Mouse (Mus musculus) CH12.LX (cell line): ENCODE results near the gene Arsb. TPM values are rescaled to one million over a fixed set of nuclear protein-coding genes. Genes with fewer than 3 reads are reported as not detected.

Source experiments
- DNase-seq: peaks from one replicate; pipeline ENCODE4 v3.0.0-alpha.2; 2013; ENCODE audit errors: extremely low read depth
- H3K27ac ChIP-seq: 2 replicates; pipeline ENCODE4 v1.5.1; 2012; ENCODE audit warnings: low read depth, mild to moderate bottlenecking, control low read depth, moderate library complexity; ENCODE audit not compliant: insufficient read depth
- H3K27me3 ChIP-seq: replicated peaks from 2 replicates; pipeline ENCODE3; 2012; ENCODE audit warnings: inconsistent platforms
- H3K36me3 ChIP-seq, 2 experiments: replicated peaks in 1 of 2; 2 replicates each; pipeline versions ENCODE3 to v1.6.1; 2012; ENCODE audit warnings: inconsistent platforms in 1 of 2, low read length in 1 of 2, mild to moderate bottlenecking in 1 of 2, mixed read lengths in 1 of 2, moderate library complexity in 1 of 2; ENCODE audit not compliant: control insufficient read depth in 1 of 2, insufficient read depth in 1 of 2
- H3K4me1 ChIP-seq, 2 experiments: 2 replicates each; pipeline ENCODE4 v1.6.1; 2012; ENCODE audit warnings: inconsistent platforms in 1 of 2, moderate library complexity in 1 of 2; ENCODE audit not compliant: insufficient read depth in 2 of 2, control insufficient read depth in 1 of 2
- H3K4me2 ChIP-seq: 2 replicates; pipeline ENCODE4 v1.6.1; 2012; ENCODE audit warnings: low read depth, mild to moderate bottlenecking, control low read depth; ENCODE audit not compliant: poor library complexity, insufficient read depth, severe bottlenecking
- H3K4me3 ChIP-seq, 3 experiments: fragments of 150-350 bp in 1 of 3; sonication (generic) in 1 of 3; replicated peaks in 1 of 3; 2 replicates each; pipeline versions ENCODE3 to v1.5.1; 2011 to 2012; ENCODE audit warnings: low read depth in 2 of 3, low read length in 2 of 3, mild to moderate bottlenecking in 2 of 3, moderate library complexity in 2 of 3, control low read depth in 1 of 3, improper control_type of control experiment in 1 of 3, inconsistent platforms in 1 of 3, mixed read lengths in 1 of 3; ENCODE audit not compliant: poor library complexity in 1 of 3
- H3K79me2 ChIP-seq: replicated peaks from 2 replicates; pipeline ENCODE4 v1.6.1; 2012; ENCODE audit warnings: mild to moderate bottlenecking, moderate library complexity; ENCODE audit not compliant: control insufficient read depth, poor library complexity, insufficient read depth, severe bottlenecking; ENCODE audit errors: extremely low read depth
- H3K9ac ChIP-seq: 2 replicates; pipeline ENCODE4 v1.6.1; 2012; ENCODE audit warnings: low read depth, mild to moderate bottlenecking, control low read depth, moderate library complexity; ENCODE audit not compliant: insufficient read depth
- H3K9me3 ChIP-seq: replicated peaks from 2 replicates; pipeline ENCODE3; 2012; ENCODE audit warnings: low read length, inconsistent platforms, mixed read lengths
- BHLHE40 ChIP-seq: IDR thresholded peaks from 2 replicates; pipeline ENCODE4 v1.6.1; 2011; ENCODE audit warnings: mild to moderate bottlenecking, low read depth, low read length, improper control_type of control experiment
- CTCF ChIP-seq, 2 experiments: IDR thresholded peaks in 1 of 2; conservative IDR thresholded peaks in 1 of 2; 2 replicates each; pipeline ENCODE4 v1.5.1; 2011 to 2012; ENCODE audit warnings: low read depth in 2 of 2, low read length in 2 of 2, improper control_type of control experiment in 1 of 2, inconsistent platforms in 1 of 2, mild to moderate bottlenecking in 1 of 2, moderate library complexity in 1 of 2
- E2F4 ChIP-seq: IDR thresholded peaks from 2 replicates; pipeline ENCODE4 v1.6.1; 2011; ENCODE audit warnings: low read depth, low read length, improper control_type of control experiment; ENCODE audit not compliant: insufficient replicate concordance
- ELF1 ChIP-seq: IDR thresholded peaks from 2 replicates; pipeline ENCODE4 v1.6.1; 2014; ENCODE audit warnings: low read depth, mild to moderate bottlenecking, inconsistent platforms, low read length, improper control_type of control experiment
- GABPA ChIP-seq: IDR thresholded peaks from 2 replicates; pipeline ENCODE4 v1.6.1; 2012; ENCODE audit warnings: low read depth, low read length, improper control_type of control experiment, inconsistent platforms; ENCODE audit not compliant: insufficient replicate concordance
- KAT2A ChIP-seq: IDR thresholded peaks from 2 replicates; pipeline ENCODE4 v1.6.1; 2012; ENCODE audit warnings: low read length, improper control_type of control experiment, inconsistent platforms; ENCODE audit not compliant: insufficient replicate concordance
- MAX ChIP-seq: IDR thresholded peaks from 2 replicates; pipeline ENCODE4 v1.6.1; 2011; ENCODE audit warnings: low read length, improper control_type of control experiment
- MAZ ChIP-seq: IDR thresholded peaks from 2 replicates; pipeline ENCODE4 v1.6.1; 2012; ENCODE audit warnings: low read depth, mild to moderate bottlenecking, inconsistent platforms, low read length, improper control_type of control experiment, moderate library complexity
- MXI1 ChIP-seq: IDR thresholded peaks from 2 replicates; pipeline ENCODE4 v1.6.1; 2011; ENCODE audit warnings: mild to moderate bottlenecking, low read depth, low read length, improper control_type of control experiment
- MYC ChIP-seq: IDR thresholded peaks from 2 replicates; pipeline ENCODE4 v1.6.1; 2011; ENCODE audit warnings: low read depth, mild to moderate bottlenecking, improper control_type of control experiment, low read length
- NELFE ChIP-seq: IDR thresholded peaks from 2 replicates; pipeline ENCODE4 v1.6.1; 2011; ENCODE audit warnings: low read depth, low read length, improper control_type of control experiment
- NRF1 ChIP-seq: IDR thresholded peaks from 2 replicates; pipeline ENCODE4 v1.6.1; 2014; ENCODE audit warnings: low read depth, mild to moderate bottlenecking, inconsistent platforms, low read length, improper control_type of control experiment, moderate library complexity
- POLR2A ChIP-seq: IDR thresholded peaks from 2 replicates; pipeline ENCODE4 v1.6.1; 2011; ENCODE audit warnings: low read depth, mild to moderate bottlenecking, improper control_type of control experiment, low read length
- POLR2AphosphoS2 ChIP-seq: IDR thresholded peaks from 2 replicates; pipeline ENCODE4 v1.6.1; 2011; ENCODE audit warnings: low read depth, low read length, improper control_type of control experiment
- SIN3A ChIP-seq: IDR thresholded peaks from 2 replicates; pipeline ENCODE4 v1.6.1; 2012; ENCODE audit warnings: low read length, improper control_type of control experiment, inconsistent platforms
- SMC3 ChIP-seq: IDR thresholded peaks from 2 replicates; pipeline ENCODE4 v1.6.1; 2011; ENCODE audit warnings: low read depth, low read length, improper control_type of control experiment
- TCF12 ChIP-seq: IDR thresholded peaks from 2 replicates; pipeline ENCODE4 v1.6.1; 2014; ENCODE audit warnings: low read depth, mild to moderate bottlenecking, inconsistent platforms, low read length, improper control_type of control experiment
- USF1 ChIP-seq: IDR thresholded peaks from 2 replicates; pipeline ENCODE4 v1.6.1; 2014; ENCODE audit warnings: low read depth, mild to moderate bottlenecking, inconsistent platforms, low read length, improper control_type of control experiment
- ZC3H11A ChIP-seq: IDR thresholded peaks from 2 replicates; pipeline ENCODE4 v1.6.1; 2012; ENCODE audit warnings: low read depth, mild to moderate bottlenecking, inconsistent platforms, low read length, improper control_type of control experiment
- ZMIZ1 ChIP-seq: IDR thresholded peaks from 2 replicates; pipeline ENCODE4 v1.6.1; 2012; ENCODE audit warnings: low read depth, mild to moderate bottlenecking, inconsistent platforms, low read length, improper control_type of control experiment
- dilution Hi-C: fragments of 300-500 bp; cut with MboI; formaldehyde crosslinking; loops from 2 replicates; pipeline ENCODE4 v1.14.3; 2020; ENCODE audit warnings: low sequenced_read_pairs; ENCODE audit not compliant: extremely low pct_unique_long_range_greater_than_20kb, extremely low pct_ligation_motif_present
- in situ Hi-C: fragments of 300-500 bp; cut with MboI; formaldehyde crosslinking; loops from 3 replicates; pipeline ENCODE4 v1.14.3; 2019; ENCODE audit warnings: low sequenced_read_pairs, low pct_ligation_motif_present, low pct_unique_long_range_greater_than_20kb, mixed read lengths
- polyA plus RNA-seq: library from polyadenylated mRNA; unstranded; fragments of >175 nt; gene quantifications from 2 replicates; pipeline ENCODE4 v1.2.1, GENCODE M21; 2012; ENCODE audit warnings: low read depth; ENCODE audit not compliant: insufficient read length
- total RNA-seq, 2 experiments: library from RNA; depleted of rRNA; stranded (reverse); fragments of 300-350 nt in 1 of 2; fragments of >200 nt in 1 of 2; gene quantifications; 2 replicates each; pipeline ENCODE4 v1.2.3; 2012 to 2014

Arsb gene
- total and polyA plus RNA-seq, 3 experiments: 1.0 to 9.8 (median 2.0) TPM

GRCm38 (mm10) chr13:93924735-93925432 is 153.5 kb downstream of the Arsb start:
- Histone ChIP-seq H3K36me3 (no peaks in the 10 kb centered on the region), H3K4me2 (no peak overlapping the region), H3K27me3 (no peaks in the 10 kb centered on the region), H3K9me3 (no peaks in the 10 kb centered on the region), H3K4me3 (no peak overlapping the region), H3K27ac (no peak overlapping the region), H3K4me1 (peaks cover 0 to 31% of the 10 kb centered on the region in 2 experiments; a peak in 2 of 4 replicates), H3K9ac (no peak overlapping the region), H3K79me2 (no peaks in the 10 kb centered on the region)
- TF ChIP-seq USF1 (no peak), POLR2A (no peak), SIN3A (no peak), KAT2A (no peak), SMC3 (no peak), MAX (no peak)
- in situ Hi-C loops: no loop called here
- no peak for DNase-seq
- dilution Hi-C loops: no loop called here

GRCm38 (mm10) chr13:93930561-93931340 is 159.3 kb downstream of the Arsb start:
- in situ Hi-C loops (no loop called here), dilution Hi-C loops (no loop called here)
- Histone ChIP-seq H3K27me3 (no peaks in the 10 kb centered on the region), H3K4me1 (peaks cover 0 to 5% of the 10 kb centered on the region in 2 experiments; a peak in 1 of 4 replicates), H3K79me2 (no peaks in the 10 kb centered on the region), H3K9ac (no peak overlapping the region), H3K4me2 (no peak overlapping the region), H3K36me3 (no peaks in the 10 kb centered on the region), H3K9me3 (no peaks in the 10 kb centered on the region), H3K4me3 (no peak overlapping the region), H3K27ac (no peak overlapping the region)
- TF ChIP-seq GABPA (no peak), ELF1 (no peak), MAZ (no peak), ZMIZ1 (no peak), BHLHE40 (no peak), MAX (no peak), MYC (no peak), NELFE (no peak), POLR2AphosphoS2 (no peak), CTCF (conservative IDR thresholded peaks at IDR 0.05 in 1 of 2, IDR thresholded peaks at IDR 0.05 in 1 of 2; ENCODE audit: low read depth in 2 of 2, low read length in 2 of 2) (no peak), USF1 (no peak), MXI1 (no peak), E2F4 (no peak), TCF12 (no peak), NRF1 (no peak), ZC3H11A (no peak)
- DNase-seq: no peak
